Mouse (Mus musculus) spleen, postnatal 4 days (tissue): Measurements from ENCODE around the gene Dusp7.
A peak's percentile ranks its signal among the peaks of the same experiment; 100 is the strongest.

Experiments
- DNase-seq, 2 experiments: peaks; one replicate each; pipeline ENCODE4 v3.0.0; 2022; ENCODE audit warnings: low spot score in 2 of 2

Gene Dusp7

DNA sequence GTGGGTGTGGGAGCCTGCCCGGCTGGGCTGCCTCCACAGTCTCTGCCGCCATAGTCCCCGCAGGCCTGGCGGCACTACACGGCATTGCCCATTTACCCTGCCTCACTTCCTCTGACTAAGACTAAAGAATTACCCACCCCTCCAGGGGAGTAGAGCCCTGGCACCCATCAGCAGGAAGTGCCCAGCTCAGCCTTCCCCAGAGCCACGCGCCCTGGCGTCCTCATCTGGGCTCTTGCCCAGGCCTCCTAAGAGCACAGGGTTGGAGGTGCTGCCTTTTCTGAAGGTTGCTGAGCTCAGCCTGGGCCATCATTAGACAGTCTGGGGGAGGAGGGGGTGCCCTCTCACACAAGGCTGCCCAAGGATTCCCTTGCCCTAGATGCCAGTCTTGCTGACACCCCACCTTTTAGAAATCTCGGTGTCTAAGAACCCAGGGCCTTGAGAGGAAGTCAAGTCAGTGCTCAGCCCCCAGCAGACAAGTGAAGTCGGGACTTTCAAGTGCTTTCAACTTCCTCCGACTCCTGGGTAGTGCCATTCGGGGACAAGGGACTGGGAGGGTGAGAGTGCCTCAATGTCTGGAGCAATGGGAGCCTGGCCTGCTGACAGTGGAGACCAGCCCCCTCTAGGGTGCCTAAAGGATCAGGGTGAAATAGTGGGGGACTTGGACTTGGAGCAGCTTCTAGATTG lies 17.9 kb downstream of the Dusp7 start:
- no peak for DNase-seq

DNA sequence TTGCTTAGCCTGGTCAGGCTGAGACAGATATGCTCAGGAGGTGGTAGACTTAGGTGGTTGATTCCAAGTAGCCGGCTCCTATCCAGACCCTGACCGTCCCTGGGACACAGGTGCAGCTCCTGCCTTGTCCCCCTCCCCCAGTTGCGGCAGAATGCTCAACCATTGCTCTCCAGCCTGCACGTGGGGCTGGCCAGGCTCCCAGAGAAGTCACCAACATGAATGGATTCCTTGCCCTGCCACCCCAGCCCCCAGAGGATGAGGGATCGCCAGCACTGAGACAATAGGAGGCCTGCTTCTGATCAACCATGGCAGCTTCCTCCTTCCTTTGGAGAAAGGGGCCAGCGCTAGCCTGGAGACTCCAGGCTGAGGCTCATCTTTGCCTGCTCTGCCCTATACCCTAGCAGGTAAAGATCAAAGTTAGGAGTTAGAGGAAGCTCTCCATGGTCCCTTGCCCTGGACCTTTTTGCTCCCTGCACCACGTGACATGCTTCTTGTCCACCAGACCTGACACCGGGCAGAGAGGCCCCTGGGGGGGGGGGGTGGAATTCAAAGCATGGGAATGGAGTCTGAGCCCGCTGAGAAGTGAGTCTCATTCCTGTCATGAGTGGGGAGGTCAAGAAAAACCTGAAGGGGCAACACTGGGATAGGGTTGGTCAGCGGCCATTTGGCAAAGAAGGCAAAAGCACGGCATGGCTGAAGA lies 24.5 kb downstream of the Dusp7 start:
- no peak for DNase-seq

DNA sequence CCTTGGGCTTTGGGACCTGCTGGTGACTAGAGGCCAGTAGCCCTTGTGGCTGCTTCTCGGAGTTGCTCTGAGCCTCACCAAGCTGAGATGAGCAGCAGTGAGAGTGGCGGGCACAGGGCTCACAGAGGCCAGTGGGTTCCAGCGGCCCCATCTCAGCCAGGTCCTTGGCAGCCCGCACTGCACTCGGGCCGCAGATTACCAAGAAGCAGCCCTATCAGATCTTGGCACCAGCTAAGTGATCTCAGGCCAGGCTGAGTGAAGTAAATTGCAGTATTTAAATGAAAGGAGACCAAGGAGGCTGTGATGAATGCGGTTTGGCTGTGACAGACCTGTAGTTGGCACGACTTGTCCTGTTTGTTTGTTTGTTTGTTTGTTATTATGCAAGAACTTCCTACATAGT lies 25.1 kb downstream of the Dusp7 start:
- DNase-seq, result no peak

DNA sequence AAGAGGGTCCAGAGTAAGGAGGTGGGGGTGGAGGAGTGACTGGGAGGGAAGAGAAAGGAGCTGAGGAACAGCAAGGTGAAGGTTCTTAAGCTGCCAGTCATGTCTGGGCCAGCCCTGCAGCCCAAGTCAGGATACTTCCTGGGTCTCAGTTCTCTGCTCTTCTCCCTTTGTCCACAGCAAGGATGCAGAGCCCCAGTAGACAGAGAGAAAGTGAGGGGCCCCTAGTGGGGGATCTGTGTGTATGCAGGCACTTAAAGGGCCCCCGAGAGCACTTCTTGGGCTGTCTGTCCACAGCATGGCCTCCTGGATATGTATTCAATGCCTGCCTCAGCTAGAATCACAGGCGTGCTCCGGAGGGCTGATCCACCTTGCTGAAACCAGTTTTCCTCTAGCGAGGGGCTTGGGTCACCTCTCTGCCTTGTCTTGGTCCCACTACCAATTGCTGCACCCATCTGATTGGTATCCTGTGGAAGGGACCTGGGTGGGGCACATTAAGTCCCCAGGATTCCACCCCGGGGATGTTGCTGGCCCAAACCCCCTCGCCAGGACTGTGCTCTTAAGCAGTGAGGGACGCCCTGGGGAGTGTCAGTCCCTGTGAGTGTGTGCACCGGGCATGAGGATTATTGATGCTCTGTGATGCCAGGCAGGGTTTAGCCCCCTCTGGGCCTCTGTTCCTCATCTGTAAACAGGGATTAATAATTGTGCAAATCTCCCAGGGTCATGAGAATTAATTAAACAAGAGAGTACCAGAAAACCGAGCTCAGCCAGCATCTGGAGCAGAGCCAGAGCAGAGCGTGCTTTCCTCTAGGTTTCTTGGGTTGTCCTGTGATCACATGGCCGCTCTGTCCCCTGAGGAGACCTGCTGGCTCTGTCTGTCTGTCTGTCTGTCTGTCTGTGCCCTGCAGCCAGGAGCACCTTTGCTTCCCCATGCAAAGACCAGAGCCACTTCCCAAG lies 26.5 kb downstream of the Dusp7 start:
- DNase-seq, result no peak

DNA sequence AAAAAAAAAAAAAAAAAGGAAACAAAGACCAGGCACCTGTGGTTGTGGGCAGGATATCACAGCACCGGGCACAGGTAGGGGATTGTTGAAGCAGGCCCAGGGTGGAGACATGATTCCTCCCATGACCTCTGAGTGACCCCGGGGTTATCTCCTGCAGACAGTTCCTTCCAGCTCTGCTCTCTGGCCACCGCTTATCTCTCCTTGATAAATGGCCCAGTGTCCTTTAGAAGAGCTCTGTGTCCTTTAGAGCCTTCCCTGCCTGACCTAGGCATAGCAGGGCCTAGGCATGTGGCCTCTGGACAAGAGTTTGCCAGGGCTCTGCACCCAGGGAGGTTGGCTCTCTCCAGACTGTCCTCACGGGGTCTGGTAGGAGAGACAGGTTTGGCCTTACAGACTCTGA lies 29.3 kb downstream of the Dusp7 start:
- DNase-seq, result no peak

DNA sequence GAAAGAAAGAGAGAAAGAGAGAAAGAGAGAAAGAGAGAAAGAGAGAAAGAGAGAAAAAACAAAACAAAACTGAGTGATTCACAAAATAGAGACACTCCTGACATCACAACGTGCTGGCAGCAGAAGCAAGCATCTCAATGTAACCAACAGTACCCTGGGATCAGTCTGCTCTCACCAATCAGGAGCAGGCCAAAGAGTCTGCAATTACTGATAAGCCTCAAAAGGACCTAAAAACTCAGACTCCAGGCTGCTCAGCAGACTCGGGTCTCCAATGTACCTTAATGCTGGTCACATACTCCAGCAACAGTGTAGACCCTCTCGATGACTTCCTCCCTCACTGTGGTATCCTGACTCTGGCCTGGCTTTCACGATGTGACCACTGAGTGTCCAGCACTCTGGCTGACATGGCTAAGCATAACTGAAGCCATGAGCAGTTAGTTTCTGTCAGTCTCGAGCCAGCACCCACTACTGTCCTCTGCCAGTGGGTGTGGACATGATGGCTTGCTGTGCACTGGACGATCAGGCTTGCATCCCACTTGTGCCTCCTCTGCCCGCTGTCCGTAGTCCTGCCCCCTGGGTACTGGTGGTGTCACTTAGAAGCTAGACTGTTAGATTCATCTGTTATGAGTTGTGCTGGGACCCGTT lies 30.4 kb downstream of the Dusp7 start:
- DNase-seq, result peak in 1 of 2 experiments; percentile 55

DNA sequence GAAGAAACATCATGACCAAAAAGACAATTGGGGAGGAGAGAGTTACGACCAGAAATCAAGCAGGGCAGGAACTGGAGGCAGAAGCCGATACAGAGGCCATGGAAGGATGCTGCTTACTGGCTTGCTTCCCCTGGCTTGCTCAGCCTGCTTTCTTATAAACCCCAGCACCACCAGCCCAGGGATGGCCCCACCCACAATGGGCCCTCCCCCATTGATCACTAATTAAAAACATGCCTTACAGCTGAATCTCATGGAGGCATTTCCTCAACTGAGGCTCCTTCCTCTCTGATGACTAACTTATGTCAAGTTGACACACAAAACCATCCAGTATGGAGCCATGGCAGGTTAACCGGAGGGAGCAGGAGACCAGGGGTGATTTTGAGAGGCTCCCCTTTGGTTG lies 31.4 kb downstream of the Dusp7 start:
- DNase-seq, result no peak

DNA sequence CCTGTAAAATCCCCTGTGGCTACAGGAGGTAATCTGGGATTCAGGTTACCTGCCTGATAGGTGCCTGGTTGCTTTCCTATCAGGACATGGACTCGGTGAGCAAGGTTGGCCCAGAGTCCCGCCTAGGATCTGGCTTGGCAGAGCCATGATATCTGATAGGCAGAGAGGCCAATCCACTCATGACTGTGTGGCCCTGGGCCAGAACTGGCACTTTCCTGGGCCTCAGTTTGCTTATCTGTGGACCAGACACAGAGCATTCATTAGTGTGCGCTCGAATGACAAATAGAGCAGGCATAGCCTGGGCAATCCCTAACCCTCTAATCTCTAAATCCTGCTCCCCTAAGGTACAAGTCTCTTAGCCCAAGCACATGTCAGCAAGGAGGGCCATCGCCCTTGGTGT lies 33.7 kb downstream of the Dusp7 start:
- peak in 1 of 2 experiments; percentile 59 for DNase-seq

DNA sequence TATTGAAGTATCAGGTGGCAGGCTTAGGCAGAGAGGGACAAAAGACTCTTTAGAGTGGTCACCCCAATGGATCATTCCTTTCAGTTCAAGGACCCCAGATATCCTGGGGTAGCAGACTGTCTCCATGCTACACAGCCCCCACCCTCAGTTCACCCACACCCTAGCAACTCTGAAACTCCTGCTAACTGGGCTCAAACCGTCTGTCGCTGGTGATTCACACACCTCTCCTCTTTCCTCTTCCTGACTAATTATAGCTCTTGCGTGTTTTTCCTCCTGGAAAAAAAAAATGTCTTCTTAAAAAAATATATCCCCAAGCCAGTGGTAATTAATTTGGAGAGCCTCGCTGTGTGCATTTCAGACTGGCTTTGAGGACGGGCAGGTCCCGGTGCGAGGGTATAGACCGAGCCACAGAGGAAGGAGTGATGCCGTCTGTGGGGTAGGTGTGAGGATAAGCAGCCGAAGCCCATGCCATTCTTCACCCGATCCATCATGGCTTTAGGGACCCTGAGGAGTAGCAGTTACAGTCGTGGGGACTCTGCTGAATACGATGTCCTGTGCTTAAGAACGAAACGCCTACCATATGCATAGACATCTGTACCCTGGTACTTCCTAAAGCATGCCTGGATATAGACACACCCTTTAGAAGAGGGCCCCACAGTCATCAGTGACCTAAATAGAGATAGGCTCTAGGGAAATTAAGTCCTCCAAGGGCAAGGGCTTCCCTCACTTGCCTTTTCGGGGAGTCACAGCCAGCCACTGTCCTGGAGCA lies 34.4 kb downstream of the Dusp7 start:
- DNase-seq, result no peak

DNA sequence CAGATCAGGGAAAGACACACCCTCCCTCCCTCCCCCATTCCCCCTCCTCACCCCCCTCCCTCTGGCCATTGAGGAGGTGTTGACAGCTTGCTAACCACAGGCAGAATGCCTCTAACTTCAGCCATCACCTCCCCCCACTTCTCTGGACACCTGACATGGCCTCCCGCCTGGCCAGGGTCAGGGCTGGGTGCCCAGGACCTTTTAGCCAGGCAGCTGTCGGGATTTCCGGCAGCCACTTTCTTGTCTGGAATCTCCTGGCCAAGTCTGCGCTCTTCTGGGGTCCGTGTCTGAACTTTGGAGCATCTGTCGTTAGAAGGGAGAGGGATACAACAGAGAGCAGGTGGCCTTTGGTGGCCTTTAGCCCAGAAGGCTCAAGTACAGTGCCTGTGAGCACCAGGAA lies 36.8 kb downstream of the Dusp7 start:
- DNase-seq, result no peak

DNA sequence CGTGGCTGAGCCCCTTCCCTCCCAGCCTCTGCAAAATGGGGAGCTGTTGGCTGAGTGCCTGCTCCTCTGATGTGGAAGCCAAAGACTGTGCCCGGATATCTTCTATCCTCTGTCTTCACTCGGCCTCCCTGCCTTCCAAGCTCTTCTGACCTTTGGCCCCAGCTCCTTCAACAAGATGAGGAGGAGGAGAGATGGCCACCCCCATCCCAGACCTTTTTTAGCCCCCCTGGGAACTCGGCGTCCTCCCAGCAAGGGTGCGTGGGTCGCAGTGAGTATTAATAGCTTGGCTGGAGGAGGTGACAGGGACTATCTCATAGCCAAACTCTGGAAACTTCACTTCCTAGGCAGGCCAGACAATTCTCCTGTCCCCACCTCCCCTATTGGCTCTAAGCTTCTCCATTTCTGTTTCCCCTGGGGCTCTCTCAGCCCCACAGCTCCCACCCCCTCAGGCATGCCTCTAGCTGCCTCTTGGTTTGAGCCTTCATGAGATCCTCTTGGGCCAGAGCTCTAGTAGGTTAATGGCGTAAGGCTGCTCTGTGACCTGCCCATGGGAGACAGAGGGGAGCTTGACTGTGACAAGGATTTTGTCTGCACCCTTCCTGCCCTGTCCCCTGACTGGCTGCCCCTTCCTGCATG lies 38.1 kb downstream of the Dusp7 start:
- no peak for DNase-seq

DNA sequence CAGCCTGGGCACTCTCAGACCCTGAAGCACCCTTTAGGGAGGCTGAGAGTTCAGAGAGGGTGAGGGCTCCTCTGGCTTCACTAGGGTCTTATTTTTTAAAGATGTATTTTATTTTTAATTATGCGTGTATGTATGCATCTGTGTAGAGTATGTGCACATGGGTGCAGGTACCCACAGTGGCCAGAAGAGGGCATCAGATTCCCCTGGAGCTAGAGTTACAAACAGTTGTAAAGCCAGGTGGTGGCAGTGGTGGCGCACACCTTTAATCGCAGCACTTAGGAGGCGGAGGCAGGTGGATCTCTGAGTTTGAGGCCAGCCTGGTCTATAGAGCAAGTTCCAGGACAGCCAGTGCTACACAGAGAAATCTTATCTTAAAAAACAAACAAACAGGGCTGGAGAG lies 40.7 kb downstream of the Dusp7 start:
- no peak for DNase-seq

DNA sequence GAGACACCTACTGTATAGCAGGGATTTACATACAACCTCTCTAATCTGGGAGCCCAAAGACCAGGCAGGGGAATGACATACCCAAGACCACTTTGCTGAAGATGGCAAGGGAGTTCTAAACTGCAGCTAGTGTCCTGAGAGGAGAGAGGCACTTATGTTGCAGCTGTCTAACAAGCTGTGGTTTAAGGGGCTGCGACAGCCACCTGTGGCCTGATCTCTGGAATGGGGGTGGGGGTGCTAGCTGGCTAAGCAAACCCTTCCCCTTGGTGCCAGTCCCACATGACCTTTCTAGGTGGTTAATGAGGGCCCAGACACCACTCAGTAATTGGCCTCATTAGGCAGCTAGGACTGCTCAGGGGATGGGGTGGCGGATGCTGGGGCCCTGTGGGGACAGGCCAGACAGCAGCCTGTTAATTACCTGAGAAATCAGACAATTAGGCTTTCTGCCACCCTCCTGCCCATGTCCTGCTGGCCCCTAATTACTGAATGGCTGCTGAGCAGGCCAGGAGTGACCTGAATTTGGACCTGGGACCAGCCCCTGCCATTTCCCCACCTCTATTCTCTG lies 41.7 kb downstream of the Dusp7 start:
- no peak for DNase-seq

DNA sequence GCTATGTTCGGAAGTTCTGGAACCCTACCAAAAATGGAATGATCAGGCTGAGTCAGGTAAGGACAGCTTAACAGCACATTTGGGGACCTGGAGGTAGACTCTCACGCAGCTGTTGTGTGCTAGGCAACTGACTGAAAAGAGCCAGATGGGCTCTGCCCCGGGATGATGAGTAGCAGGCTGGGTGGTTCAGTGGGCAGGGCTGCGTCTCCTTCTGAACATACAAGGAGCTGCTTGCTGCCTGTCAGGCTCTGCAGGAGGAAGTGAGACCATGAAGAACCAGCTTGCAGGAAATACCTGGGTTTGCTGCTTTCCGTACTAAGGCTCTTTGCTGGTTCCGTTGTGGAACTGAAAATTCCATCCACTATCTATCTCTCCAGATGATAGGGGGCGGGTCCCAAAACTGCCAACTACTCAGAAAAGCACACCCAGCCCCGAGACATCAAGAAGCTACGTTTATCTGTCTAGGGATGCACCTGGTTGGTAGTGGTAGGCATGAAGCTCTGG lies 42.7 kb downstream of the Dusp7 start:
- DNase-seq, result peak in 1 of 2 experiments; percentile 50

DNA sequence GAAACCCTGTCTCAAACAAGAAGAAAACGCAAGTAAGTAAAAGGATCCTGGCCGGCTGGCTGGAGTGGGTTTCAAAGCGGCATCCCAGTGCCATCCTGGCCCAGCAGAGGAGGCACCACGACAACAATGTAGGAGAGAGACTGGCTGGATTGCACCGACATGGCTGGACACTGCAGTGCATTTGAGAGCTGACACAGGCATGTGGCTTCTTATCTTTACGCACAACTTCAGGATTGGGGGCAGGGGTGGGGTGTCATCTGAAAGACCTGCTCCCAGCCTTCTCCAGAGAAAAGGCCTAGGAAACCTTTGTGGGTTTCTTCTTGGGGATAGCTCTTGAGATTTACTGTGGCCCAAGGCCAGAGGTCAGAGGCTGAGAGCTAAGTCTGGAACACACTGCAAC lies 43.3 kb downstream of the Dusp7 start:
- DNase-seq, result no peak

DNA sequence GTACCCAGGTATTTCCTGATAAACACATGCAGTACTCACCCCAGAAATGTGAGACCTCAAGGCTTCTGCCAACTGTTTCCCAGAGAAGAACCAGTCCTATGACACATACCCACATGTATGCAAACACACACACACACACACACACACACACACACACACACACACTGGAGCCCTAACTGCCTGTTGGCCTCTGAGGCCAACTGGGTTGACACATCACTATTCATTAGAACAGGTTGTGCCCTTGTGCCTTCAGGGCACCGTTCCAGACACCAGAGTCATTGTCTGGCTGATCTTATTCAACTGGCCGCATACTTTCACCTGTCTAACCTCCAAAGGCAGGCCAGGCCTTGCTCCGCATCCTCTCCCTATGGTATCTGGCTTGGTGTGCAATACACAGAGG lies 43.8 kb downstream of the Dusp7 start:
- no peak for DNase-seq

DNA sequence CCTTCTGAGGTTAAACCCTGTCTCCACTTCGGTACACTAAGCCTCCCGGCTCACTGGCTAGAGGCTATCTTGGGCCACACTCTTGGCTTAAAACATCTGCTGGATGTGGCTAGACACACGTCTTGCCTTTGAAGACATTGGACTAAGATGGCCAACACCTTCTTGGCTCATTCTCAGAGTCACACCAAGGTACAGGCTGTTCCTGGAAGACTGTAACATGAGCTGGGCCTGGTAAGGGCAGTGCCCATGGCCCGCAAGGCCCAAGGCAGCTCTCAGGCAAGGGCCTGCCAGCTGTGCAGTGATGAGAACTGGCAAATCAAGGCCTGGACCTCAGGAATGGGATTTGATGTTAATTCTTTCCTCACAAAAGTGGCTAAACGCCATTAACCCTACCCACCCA lies 45.2 kb downstream of the Dusp7 start:
- no peak for DNase-seq

DNA sequence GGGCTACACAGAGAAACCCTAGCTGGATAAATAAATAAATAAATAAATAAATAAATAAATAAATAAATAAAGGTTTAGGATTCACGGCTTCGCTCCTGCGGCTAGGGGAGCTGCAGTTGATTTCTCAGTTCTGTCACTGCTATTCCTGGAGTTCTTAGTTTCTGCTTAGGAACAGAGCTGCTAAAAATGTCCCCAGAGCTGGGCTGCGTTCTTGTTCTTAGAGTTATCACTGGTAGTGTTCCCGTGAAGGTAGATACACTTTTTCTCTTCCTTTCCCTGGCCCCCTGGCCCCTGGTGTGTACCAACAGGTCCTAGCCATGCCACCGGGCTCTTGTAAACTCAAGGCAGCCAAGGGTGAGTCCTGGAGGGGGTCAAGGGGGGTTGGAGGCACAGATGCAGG lies 48.4 kb downstream of the Dusp7 start:
- DNase-seq, result no peak

DNA sequence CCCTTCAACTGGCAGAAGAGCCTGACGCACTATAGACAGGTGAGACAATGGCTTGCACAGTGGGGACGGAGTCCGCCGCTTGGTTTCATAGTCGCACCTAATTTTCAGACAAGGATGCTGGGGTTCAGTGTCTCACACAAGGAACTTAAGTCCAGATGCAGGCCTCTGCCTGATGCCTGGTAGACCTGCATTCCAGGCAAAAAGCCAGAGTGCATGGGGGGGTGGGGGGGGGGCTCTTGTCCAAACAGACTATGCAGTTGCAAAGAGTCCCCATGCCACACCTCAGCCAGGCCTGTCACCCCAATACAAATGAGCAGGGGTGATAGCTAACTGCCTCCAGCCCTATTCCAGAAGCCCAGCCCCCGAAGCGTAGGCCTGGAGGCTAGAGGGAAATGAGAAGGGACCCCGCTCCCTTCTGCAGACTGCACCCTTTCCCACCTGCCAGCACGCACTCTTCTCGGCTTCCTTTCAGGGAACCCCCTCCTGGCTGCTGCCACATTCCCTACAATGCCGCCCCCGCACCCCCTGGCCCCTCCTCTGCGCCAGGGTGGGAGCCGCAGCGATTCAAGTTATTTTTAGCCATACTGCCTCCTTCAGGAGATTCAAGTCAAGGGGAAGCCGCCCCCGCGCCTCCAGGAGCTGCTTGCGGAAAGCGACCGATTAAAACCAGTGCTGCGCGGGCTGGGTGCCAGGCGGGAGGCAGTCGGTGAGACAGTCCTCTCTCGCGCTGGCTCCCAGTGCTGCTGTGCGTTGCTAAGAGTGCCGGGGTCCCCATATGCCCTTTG lies 49.6 kb downstream of the Dusp7 start:
- DNase-seq, result no peak
